Mouse (Mus musculus) embryonic fibroblast, embryonic 13.5 days (primary cell): Measurements from ENCODE around the gene Bora.
"Not testable (repeated sequence)": the region's sequence is repeated elsewhere in the genome, so short reads cannot be mapped to it uniquely, and the experiment has no call there.

Source experiments
- CTCF ChIP-seq: IDR thresholded peaks from 2 replicates; pipeline ENCODE4 v1.5.1; 2011; ENCODE audit warnings: mild to moderate bottlenecking, control low read depth, low read length, moderate library complexity, borderline replicate concordance; ENCODE audit not compliant: insufficient read depth
- POLR2A ChIP-seq: IDR thresholded peaks from 2 replicates; pipeline ENCODE4 v1.6.1; 2011; ENCODE audit warnings: low read depth, mild to moderate bottlenecking, control low read depth, low read length, moderate library complexity

- not testable (repeated sequence) for TF ChIP-seq POLR2A, CTCF
These were observed 6.7 kb upstream of the Bora start for GRCm38 (mm10) chr14:99039308-99039707.
